Mouse (Mus musculus) activated CD4-positive, CD25-positive, alpha-beta regulatory T cell, adult 4 months (primary cell): ENCODE results near the gene 4930519P11Rik. TPM values are rescaled to one million over a fixed set of nuclear protein-coding genes. Genes with fewer than 3 reads are reported as not detected.

Experiments used
- ATAC-seq: one replicate; pipeline ENCODE4 v1.8.0; 2017
- polyA plus RNA-seq, 2 experiments: library from polyadenylated mRNA; unstranded; fragments of 100-300 nt; shearing (Covaris generic); gene quantifications; one replicate each; pipeline ENCODE4 v1.2.1; 2017

The 4930519P11Rik gene
- polyA plus RNA-seq, 2 experiments from 2014 or later: not detected

DNA sequence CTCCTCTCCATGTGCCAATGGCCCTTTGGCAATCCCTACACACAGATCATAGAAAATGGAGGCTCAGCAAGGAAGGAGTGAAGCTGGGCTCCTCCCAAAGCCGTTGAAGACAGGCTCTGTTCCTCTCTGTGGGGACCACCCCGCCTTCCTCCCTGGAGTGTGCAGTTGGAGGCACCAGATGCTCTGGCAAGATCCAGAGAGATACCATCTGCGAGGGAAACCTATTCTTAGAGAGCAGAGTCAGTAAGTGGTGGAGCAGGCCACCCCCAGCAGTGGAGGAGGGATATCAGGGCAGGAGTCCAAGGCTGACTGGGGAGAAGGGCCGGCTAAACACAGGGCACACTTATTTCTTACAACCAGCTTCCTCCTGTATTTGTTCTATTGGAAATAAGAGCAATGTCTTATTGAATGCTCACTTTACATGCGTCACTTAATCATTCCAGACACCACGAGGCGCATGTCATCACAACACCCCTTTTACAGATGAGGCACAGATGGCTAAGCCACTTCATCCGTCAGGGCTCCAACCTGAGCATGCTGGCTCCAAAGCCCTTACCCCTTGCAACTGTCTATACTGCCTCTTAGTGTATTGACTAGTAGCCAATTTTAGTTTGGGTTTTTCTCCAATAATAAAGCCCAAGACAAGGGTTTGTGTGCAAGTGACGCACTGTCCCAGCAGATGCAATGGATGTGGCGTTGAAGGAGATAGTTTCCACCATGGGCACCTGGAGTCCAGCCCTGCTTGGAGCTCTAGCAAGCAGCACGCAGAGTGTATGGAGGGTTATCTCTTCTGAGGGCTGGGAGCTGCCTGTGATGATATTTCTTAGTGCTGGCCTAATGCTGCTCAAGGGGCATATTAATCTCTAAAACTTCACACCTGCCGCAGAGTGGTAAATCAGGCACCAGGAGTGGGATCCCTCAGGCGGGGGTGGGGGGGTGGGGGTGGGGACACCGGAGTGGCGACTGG is 29.0 kb downstream of the 4930519P11Rik start:
- no peak for ATAC-seq

DNA sequence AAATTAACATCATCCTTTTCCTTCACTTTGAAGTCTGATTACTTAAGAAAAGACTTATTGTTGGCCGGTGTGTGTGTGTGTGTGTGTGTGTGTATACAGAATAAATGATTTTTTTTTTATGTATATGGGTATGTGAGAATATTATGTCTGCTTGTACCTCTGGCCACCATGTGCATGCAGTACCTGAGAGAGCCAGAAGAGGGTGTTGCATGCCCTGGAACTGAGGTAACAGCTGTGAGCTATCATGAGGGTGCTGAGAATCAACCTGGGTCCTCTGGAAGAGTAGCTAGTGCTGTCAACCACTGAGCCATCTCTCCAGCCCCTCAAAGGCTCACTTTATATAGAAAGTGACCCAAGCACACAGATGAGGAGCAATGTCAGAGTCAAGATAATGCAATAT is 31.8 kb downstream of the 4930519P11Rik start:
- ATAC-seq: no peak

DNA sequence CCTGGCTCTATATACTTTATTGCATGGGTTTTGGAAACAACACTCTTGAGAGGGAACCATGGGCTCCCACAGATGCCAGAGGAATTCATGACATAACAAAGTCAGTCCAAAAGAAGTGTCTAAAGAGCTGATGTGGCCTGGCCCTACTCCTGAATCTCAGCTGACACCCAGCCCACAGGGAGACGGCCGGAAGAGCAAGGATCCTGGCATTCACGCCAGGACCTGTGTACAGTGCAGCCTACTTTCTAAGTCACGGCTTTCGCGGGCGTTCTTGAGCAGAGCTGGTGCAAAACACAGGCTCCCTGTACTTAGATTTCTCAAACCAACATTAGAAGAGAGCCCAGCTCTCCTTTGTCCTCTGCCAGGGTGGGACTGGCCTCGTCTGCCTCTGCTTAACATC is 32.7 kb downstream of the 4930519P11Rik start:
- no peak for ATAC-seq

DNA sequence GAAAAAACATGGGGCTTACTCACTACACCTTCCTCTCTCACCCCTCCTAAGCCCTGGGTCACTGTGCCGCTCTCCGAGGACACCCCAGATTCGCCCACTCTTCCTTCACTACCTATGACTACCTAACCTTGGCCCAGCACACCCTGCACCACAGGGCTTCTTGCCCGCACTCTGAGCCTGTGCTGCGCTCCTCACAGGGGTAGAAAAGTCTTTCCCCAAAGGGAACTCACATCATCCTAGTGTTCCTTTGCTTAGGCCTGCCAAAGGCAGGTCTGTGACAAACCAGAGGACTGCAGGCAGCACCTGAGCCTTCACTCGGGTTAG is 35.5 kb downstream of the 4930519P11Rik start:
- ATAC-seq: no peak

DNA sequence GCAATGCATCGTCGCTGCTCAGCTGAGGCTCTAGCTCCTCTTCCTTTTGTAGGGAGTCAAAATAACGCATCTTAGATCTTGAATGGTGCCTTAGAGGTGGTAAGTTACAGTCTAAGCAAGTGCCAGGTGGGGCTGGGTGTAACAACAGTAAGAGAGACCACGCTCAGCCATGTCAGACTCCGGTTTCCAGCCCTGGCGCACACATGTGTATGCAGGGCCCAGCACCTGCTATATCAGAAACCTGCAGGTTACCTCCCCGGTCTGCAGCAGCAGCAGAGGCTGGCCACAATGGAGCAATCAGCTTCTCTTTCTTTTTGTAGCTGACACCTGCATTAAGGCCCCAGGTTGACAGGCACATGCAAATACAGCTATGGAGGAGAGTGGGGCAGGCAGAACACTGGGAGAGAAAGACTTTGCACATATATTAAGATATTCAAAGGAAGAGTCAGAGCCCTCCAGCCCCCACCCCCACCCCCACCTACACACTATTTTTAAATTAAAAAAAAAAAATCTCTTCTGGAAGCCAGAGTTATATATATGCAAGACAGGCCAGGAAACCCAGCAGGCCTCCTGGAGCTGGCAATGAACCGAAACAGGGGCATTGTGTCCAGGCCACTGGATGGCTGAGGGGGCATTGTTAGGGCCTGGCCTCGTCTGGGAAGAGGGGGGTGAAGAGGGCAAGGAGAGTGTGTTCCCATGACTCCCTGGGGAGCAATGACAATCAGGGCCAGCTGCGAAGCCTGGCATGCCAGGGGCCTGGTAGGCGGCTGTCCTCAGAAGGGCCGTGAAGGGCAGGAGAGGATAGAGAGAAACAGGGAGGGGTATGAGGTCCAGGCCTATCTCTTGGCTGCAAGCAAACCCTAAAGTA is 36.1 kb downstream of the 4930519P11Rik start:
- no peak for ATAC-seq

DNA sequence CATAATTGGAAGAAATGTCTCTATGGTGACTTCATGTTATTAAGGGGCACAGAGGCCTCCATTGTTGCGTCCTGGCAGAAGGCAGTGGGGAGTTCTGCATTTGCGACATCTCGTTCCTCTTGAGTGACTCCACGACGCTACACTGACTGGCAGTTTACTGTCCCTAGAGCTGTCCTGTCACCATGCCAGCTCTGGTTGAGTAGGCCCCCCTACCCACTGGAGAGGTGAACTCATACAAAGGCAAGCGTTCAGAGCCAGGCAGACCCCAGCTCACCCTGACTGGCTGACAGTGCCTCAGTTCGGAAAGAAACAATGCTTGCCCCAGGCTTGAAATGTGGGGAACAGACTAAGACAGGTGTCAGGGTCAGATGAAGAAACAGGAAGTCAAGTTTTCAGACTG is 39.0 kb downstream of the 4930519P11Rik start:
- ATAC-seq: no peak

DNA sequence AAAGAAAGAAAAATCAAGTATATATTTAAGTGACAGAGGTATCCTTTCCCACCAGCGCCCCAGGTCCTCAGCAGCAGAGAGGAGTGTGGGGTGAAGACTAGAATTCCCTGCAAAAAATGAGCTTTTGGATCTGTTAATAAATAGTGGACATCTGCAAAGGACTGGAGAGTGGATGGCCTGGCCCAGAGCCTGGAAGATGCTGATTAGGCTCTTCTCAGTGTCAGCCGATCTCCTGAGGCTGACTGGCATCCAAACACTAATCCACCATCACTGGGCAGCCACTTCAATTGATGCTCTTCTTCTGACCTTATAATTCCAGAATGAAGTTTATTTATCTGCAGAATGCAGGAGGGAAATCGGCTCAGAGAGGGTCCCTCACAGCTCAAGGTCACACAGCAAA is 40.2 kb downstream of the 4930519P11Rik start:
- ATAC-seq: no peak

DNA sequence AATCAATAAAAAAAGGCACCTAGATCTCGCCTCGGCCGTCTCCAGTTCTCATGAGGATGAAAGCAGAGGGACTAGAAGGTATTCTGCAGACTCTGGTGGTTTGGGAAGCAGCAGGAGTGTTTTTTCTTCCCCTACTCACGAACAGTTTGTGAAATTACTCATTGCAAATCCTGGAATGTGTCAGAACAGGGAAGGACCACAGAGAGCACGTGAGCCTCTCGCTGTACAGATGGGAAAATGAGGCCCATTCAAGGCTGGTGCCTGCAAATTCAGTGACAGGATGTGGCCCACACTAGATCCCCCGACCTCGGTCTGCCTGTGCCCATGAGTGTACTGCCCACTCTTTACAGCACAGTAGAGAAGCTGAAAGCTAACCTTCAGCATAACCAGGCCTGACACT is 41.3 kb downstream of the 4930519P11Rik start:
- no peak for ATAC-seq

DNA sequence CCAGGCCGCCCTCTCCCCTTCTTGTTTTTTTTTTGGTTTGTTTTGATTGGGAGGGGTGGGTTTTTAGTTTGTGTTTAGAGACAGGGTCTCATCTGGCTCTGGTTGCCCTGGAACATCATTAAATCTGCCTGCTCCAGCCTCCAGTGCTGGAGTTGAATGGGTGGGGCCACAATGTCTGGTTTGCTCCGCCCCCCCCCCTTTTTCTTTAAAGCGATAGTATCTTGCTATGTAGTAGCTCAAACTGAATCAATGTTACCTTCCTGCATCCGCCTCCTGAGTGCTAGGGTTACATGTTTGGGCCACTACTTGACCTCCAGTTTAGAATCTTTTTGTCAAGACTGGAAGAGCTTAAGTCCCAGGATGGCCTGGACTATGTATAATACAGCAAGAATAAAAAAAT is 42.0 kb downstream of the 4930519P11Rik start:
- ATAC-seq: no peak

DNA sequence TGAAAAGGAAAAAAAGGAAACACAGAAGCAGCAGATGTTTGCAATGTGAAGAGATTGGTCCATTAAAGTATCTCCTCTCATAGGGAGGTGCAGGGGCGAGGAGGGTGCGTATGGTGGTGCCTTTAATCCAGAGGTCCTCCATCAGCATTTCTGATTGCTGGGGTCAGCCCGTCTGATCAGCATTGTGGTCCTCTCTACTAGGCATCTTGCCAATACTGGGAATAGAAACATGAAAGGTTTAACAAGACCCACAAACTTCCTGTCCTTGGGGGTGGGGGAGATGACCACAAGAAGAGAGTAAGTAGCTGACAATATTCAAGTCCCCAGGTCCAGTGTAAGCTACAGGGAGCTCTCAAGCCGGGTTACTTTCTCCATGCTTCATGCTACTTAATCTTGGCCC is 42.6 kb downstream of the 4930519P11Rik start:
- no peak for ATAC-seq

DNA sequence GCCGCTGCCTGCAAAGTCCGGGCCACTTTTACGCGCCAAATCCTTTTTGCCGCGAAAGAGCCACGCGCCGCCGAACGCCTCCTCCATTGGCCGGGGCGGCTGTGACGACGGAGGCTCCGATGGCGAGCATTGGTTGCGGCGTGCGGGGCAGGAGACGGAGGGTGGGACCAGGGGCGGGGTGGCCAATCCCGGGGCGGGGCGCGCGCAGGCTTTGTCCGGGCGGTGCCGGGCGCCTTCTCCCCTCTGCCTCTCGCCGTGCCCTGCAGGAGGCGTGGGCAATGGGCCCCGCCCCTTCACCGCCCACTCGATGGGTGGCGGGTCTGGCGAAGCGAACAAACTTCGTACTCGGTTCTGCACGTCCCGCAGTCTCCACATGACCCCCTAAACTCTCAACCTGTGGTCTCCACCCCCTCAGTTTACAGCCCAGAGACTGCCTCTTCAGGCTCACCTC is 43.4 kb downstream of the 4930519P11Rik start, which contains the start of gene E2f1:
Gene E2f1, minus strand, starts transcription at position 57 of the 451 bp plus-strand sequence.
- ATAC-seq: peak; percentile 97

DNA sequence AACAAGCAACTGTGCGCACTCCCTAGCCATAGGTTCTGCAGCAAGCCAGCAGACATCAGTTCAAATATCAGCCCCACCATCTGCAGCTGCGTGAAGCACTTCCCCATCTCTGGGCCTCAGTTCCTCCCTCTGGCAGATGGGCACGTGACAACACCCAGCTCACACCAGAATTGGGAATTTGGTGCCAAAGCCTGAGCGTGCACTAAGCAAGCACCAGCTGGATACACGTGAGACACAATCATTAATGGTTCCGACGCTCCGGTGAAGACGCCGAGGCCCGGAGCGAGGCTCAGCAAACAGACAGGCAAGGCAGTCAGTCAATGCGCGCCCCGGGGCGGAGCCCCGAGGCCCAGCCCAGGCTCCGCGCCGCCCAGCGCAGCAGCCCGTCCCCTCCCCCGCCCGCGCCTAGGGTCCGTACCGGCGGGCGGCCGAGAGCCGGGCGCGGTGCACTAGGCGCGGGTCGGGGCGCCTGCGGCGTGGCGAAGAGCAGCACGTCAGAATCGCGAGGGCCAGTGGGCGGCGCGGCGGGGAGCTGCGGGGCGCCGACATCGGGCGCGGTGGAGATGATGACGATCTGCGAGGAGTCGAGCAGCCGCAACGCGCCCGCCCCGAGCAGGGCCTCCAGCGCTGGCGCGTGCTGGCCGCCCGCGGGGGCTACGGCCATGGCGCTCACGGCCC is 44.0 kb downstream of the 4930519P11Rik start:
- peak; percentile 41 for ATAC-seq

DNA sequence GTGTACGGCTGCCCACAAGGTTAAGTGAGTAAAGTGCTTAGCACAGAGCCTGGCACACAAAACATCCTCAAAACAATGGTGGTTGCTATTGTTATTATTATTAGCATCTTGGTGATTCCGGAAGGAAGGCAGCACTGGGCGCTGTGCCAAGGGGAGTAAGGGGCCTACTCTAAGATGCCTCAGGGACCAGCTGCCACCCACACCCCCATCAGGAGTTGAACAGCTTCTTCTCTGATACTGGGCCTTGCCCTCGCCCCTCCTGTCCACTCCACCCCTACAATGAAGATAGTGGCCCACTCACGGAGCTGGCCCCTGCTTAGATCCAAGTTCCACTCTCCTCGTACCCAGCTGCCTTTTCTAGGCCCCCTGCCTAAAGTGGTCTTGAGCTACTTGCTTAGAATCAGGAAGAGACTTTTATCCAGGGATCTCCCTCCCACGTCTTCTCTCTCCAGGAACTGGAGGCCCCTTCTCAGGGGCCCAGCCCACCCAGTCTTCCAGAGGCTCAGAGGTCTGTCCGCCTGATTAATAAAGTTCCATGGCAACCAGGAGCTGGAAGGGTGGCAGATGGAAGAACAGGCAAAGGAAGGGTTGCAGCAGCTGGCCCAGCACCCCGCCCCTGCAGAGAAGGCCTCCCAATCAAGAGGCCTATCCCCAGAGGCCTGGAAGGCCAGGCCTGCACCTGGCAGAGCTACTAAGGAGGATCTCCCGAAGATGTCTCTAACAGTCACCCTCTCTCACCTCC is 44.7 kb downstream of the 4930519P11Rik start:
- no peak for ATAC-seq

DNA sequence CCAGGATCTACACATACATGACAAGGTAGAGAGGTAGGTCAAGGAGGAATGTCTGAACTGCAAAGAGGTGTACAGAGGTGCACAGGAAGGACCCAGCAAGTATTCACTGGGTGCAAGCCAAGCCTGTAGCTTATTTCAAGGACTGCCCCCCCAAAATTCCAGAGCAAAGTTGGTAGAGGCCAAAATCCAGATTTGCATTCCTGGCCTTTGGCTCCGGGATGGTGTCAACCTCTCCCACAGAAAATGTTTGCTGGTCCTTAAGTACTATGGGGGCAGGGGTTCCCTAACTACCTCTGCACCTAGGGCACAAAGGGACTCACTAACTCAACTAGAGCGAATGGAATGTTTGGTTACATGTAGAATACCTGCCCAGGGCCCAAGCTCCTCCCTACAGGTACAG is 45.5 kb downstream of the 4930519P11Rik start:
- no peak for ATAC-seq

DNA sequence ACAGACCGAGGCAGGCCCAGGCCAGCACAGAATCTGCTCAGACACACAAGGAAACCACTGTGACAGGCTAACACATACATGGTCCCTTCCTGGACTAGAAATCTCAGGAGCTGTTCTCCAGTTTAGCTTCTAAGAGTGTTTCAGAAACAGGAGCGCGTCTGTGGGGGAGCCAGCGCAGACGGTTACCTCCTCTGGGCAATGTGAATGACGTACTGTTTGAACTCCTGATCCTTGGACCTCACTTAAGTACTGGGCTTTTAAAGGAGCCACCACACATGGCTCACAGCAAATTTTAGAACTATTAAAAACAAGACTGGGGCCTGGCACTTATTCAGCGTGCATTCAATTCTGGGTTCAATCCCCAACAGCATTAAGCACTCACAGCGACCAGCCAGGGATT is 46.6 kb downstream of the 4930519P11Rik start:
- ATAC-seq: no peak

DNA sequence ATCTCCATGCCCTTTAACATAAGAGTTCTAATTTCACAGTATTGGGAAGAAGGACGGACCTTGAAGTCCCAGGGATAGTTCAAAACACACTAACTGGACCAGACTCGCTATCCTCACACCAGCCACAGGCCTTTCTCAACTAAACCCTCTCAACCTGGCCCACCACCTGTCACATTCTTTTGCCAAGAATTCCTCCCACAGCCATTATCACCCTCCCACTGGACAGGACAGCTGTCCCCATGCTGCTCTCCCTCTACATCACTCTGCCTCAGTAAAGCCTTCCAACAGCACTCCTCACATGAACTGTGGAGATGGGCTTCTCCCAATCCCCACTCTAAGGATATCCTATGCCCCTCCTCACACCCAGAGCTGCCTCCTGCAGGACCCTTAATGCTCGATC is 47.7 kb downstream of the 4930519P11Rik start:
- no peak for ATAC-seq

DNA sequence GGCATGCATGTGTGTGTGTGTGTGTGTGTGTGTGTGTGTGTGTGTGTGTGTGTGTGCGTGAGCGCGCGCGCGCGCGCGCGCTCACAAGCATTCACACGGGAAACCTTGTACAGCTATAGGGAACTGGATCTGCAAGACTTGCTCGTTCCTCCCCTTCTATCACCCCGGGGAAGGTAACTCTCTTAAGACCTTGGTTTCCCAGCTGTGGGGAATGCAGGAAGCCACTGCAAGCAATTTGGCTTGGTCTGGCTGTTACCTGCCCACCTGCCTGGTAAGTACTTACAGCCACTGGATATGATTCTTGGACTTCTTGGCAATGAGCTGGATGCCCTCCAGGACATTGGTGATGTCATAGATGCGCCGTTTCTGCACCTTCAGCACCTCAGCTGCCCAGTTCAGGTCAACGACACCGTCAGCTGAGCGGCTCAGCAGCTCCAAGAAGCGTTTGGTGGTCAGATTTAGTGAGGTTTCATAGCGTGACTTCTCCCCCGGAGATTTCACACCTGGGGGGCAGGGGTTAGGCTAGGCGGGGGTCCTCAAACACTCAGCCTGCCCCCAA is 49.5 kb downstream of the 4930519P11Rik start:
- no peak for ATAC-seq
